Mouse (Mus musculus): ENCODE data around the gene Tcf21.

GRCm38 (mm10) chr10:22821709-22822108 is 1.7 kb upstream of the Tcf21 start:
- TF ChIP-seq CTCF (conservative IDR thresholded peaks at IDR 0.05; ENCODE audit: low read length): no peak
- TF ChIP-seq POU5F1 (IDR thresholded peaks at IDR 0.05; ENCODE audit: borderline replicate concordance, low read length): no peak
- no peak for TF ChIP-seq NANOG (IDR thresholded peaks at IDR 0.05; ENCODE audit: borderline replicate concordance, low read length)
